Mouse (Mus musculus) hindbrain, embryonic 16.5 days (tissue): ENCODE results near the gene Ces1a. TPM values are rescaled to one million over a fixed set of nuclear protein-coding genes. Genes with fewer than 3 reads are reported as not detected.

ENCODE experiments used
- ATAC-seq: fragments of 200-750 bp; cut with Nextera tagmentation; 2 replicates; pipeline ENCODE4 v1.8.0; 2017; ENCODE audit warnings: moderate TSS enrichment, moderate library complexity
- H3K27ac ChIP-seq: fragments of 300-500 bp; sonication (generic); 2 replicates; pipeline ENCODE4 v1.5.1; 2014; ENCODE audit warnings: low read depth, mild to moderate bottlenecking, control low read depth, low read length, moderate library complexity
- H3K27me3 ChIP-seq: fragments of 300-500 bp; sonication (generic); replicated peaks from 2 replicates; pipeline ENCODE4 v1.6.1; 2014; ENCODE audit warnings: low read length; ENCODE audit not compliant: control insufficient read depth, insufficient read depth
- H3K36me3 ChIP-seq: fragments of 300-500 bp; sonication (generic); 2 replicates; pipeline ENCODE4 v1.6.1; 2014; ENCODE audit warnings: mild to moderate bottlenecking, low read length, moderate library complexity, mixed read lengths; ENCODE audit not compliant: control insufficient read depth, insufficient read depth
- H3K4me1 ChIP-seq: fragments of 300-500 bp; sonication (generic); 2 replicates; pipeline ENCODE4 v1.6.1; 2014; ENCODE audit warnings: low read depth, low read length; ENCODE audit not compliant: control insufficient read depth, insufficient read depth
- H3K4me2 ChIP-seq: fragments of 300-500 bp; sonication (generic); 2 replicates; pipeline ENCODE4 v1.6.1; 2014; ENCODE audit warnings: mild to moderate bottlenecking, low read length, control low read depth, moderate library complexity
- H3K4me3 ChIP-seq: fragments of 300-500 bp; sonication (generic); 2 replicates; pipeline ENCODE4 v1.5.1; 2014; ENCODE audit warnings: mild to moderate bottlenecking, low read length, control low read depth, moderate library complexity
- H3K9ac ChIP-seq: fragments of 300-500 bp; sonication (generic); 2 replicates; pipeline ENCODE4 v1.6.1; 2014; ENCODE audit warnings: low read depth, mild to moderate bottlenecking, control low read depth, low read length, moderate library complexity
- H3K9me3 ChIP-seq: fragments of 300-500 bp; sonication (generic); 2 replicates; pipeline ENCODE4 v1.6.1; 2014; ENCODE audit warnings: mild to moderate bottlenecking, low read length, moderate library complexity; ENCODE audit not compliant: control insufficient read depth
- WGBS: fragments of 180-500 bp; shearing (Covaris S2); extraction: QIAGEN DNeasy Blood & Tissue Kit; methylation state at CpG from one replicate; pipeline ENCODE4 v1.1.7; 2014; 5-methylcytosine and 5-hydroxymethylcytosine counted together
- polyA plus RNA-seq: library from polyadenylated mRNA; unstranded; fragments of >200 nt; fragmentation: Nextera tagmentation; extraction: Ambion mirVana; gene quantifications from 2 replicates; pipeline ENCODE4 v1.2.1, GENCODE M21; 2015

The Ces1a gene
- not detected in 2 replicates for polyA plus RNA-seq

DNA sequence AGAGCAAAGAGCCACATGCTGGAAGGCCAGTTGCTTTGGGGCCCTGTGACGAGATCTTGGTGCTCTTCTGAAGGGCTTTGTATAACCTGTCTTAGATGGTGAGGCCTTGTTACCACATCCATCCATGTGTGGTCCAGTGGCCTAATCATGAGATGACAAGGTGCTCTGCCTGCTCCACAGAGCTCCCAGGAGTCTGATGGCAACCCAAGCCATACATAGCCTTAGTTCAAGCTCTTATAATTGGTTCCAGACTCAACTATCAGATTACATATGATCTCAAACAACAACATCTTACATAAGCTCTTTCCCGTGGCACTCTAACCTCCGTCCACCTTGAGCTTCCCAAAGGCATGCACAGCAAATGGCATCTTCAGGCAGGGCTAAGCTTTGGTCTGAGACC lies at the start of gene Ces1a:
Gene Ces1a, minus strand, starts transcription at position 101 of the 400 bp plus-strand sequence.
- H3K4me2 ChIP-seq = no peak within 1 kb of the TSS
- no peak within 1 kb of the TSS for H3K4me3 ChIP-seq
- no peak within 1 kb of the TSS for H3K9ac ChIP-seq
- no peaks in the 10 kb centered on the region for H3K27me3 ChIP-seq
- H3K4me1 ChIP-seq = no peaks in the 10 kb centered on the region
- 89% methylated on average over 3 of the region's 3 CpGs for WGBS
- no peak within 1 kb of the TSS for H3K27ac ChIP-seq
- no peaks in the 10 kb centered on the region for H3K9me3 ChIP-seq
- no peak for ATAC-seq
- no peaks in the 10 kb centered on the region for H3K36me3 ChIP-seq

GRCm38 (mm10) chr8:93095376-93095775 lies 47.4 kb upstream of the Ces1a start:
- Histone ChIP-seq H3K4me1 (no peaks in the 10 kb centered on the region), H3K36me3 (no peaks in the 10 kb centered on the region), H3K4me3 (no peak overlapping the region), H3K27me3 (no peaks in the 10 kb centered on the region), H3K9ac (no peak overlapping the region), H3K4me2 (no peak overlapping the region), H3K9me3 (no peaks in the 10 kb centered on the region), H3K27ac (no peak overlapping the region)
- ATAC-seq = no peak

DNA sequence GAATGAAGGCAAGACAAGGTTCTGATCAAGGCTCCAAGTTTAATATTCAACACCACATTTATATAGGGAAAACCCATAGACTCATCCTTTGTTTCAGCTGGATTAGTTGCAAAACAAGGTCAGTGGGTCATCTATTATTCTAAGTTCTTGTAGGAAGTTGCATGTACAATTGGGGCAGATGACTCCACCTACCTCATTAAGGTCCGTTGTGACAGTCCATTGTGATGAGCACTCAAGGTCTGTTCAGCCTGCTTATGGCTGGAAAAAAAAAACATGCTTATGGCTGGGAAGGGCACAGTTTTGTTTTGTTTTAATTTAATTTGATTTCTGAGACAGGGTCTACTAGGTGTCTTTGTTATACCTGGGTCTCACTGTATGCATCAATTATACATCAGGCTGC lies 43.3 kb upstream of the Ces1a start:
- Histone ChIP-seq H3K9me3 (no peaks in the 10 kb centered on the region), H3K27ac (no peak overlapping the region), H3K9ac (no peak overlapping the region), H3K27me3 (no peaks in the 10 kb centered on the region), H3K36me3 (no peaks in the 10 kb centered on the region), H3K4me2 (no peak overlapping the region), H3K4me3 (no peak overlapping the region), H3K4me1 (no peaks in the 10 kb centered on the region)
- WGBS = 58% methylated on average over 1 of the region's 1 CpGs
- ATAC-seq = no peak

DNA sequence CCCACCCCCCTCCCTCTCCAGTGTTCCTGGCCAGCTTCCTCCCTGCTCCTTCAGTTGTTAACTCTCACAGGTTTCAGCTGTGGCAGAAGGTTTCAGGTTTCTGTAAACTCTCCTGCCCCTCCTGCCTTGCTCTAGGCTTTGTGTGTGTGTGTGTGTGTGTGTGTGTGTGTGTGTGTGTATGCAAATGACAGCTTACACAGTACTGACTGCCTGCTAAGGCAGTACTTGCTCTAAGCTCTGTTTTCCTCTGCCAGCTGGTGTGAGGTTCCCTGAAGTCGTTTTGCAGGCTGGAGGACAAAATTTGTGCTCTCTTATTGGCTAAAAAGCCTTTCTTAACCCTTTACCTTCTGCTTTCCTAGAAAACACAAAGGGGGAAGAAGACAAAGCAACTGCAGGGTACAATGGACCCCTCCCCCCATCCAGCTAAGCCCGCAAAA lies 40.7 kb upstream of the Ces1a start:
- WGBS = 2% methylated on average over 2 of the region's 2 CpGs
- Histone ChIP-seq H3K27ac (no peak overlapping the region), H3K4me1 (no peaks in the 10 kb centered on the region), H3K4me3 (no peak overlapping the region), H3K36me3 (no peaks in the 10 kb centered on the region), H3K9ac (no peak overlapping the region), H3K9me3 (no peaks in the 10 kb centered on the region), H3K4me2 (no peak overlapping the region), H3K27me3 (no peaks in the 10 kb centered on the region)
- no peak for ATAC-seq

DNA sequence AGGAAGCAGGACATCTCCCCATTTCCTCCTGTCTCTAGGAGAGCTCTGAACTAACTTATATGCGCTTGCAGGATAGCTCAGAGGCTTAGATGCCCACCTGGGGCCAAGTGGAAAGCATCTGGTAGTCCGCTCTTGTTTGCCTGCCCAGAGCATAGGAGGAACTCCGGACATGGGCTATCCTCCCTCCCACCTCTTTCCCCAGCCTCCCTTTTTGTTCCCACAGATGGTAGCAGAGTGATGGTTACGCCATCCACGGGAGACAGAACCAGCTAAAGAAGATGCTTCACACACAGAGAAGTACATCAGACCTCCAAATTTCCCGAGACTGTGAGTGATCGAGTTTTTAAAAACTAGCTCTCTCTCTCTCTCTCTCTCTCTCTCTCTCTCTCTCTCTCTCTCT lies 40.2 kb upstream of the Ces1a start:
- WGBS = 34% methylated on average over 7 of the region's 7 CpGs
- H3K9ac ChIP-seq = no peak overlapping the region
- no peak overlapping the region for H3K4me2 ChIP-seq
- H3K4me1 ChIP-seq = no peaks in the 10 kb centered on the region
- no peaks in the 10 kb centered on the region for H3K9me3 ChIP-seq
- H3K27me3 ChIP-seq = no peaks in the 10 kb centered on the region
- no peak overlapping the region for H3K4me3 ChIP-seq
- no peaks in the 10 kb centered on the region for H3K36me3 ChIP-seq
- H3K27ac ChIP-seq = no peak overlapping the region
- ATAC-seq = no peak

DNA sequence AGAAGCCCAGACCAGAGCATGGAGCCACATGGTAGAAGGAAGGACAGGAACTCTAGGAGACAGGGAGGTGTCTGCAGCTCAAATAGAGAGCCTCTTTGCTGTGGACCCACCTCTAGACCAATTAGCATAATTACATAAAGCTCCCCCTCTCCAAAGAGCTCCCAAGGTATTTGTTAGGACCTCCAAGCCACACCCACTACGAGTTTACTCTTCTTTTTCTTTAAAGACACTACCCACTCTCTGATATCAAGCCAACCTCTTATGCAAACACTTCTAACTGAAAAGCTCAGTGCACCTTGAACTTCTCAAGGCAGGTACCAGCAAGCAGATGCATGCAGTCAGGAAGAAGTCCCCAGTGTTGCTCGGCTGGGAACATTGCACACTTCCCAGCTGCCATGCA lies 31.9 kb upstream of the Ces1a start, which contains the start of gene Ces1b:
Gene Ces1b, minus strand, starts transcription at position 131 of the 400 bp plus-strand sequence.
- H3K9me3 ChIP-seq = no peaks in the 10 kb centered on the region
- H3K9ac ChIP-seq = no peak within 1 kb of the TSS
- no peaks in the 10 kb centered on the region for H3K4me1 ChIP-seq
- no peak within 1 kb of the TSS for H3K4me3 ChIP-seq
- WGBS = 80% methylated on average over 2 of the region's 2 CpGs
- H3K27me3 ChIP-seq = no peaks in the 10 kb centered on the region
- no peak within 1 kb of the TSS for H3K4me2 ChIP-seq
- H3K27ac ChIP-seq = no peak within 1 kb of the TSS
- ATAC-seq = no peak
- H3K36me3 ChIP-seq = no peaks in the 10 kb centered on the region

DNA sequence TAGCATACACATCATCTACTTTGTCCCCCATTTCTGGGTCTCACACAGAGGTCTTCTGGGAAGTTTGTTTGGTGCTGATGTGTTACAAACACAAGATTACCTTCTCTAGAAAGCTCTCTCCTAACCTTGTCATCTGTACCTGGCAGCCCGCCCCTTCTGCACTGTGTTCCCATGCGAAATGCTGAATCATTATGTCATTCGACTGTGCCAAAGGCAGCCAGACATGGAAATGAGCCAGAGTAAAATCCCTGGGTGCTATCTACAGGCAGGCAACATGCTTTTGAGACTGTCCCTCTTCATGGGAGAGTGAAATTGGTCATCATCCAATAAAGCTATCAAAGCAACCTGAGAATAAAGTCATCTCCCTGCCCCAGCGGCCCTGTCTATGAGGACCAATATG lies 27.3 kb upstream of the Ces1a start:
- H3K9ac ChIP-seq = no peak overlapping the region
- no peaks in the 10 kb centered on the region for H3K27me3 ChIP-seq
- H3K4me1 ChIP-seq = no peaks in the 10 kb centered on the region
- no peak overlapping the region for H3K4me2 ChIP-seq
- WGBS = 94% methylated on average over 4 of the region's 4 CpGs
- no peak for ATAC-seq
- H3K4me3 ChIP-seq = no peak overlapping the region
- no peaks in the 10 kb centered on the region for H3K9me3 ChIP-seq
- no peak overlapping the region for H3K27ac ChIP-seq
- no peaks in the 10 kb centered on the region for H3K36me3 ChIP-seq

GRCm38 (mm10) chr8:93063416-93064117 lies 15.6 kb upstream of the Ces1a start:
- Histone ChIP-seq H3K4me1 (no peaks in the 10 kb centered on the region), H3K4me3 (no peak overlapping the region), H3K36me3 (no peaks in the 10 kb centered on the region), H3K9ac (no peak overlapping the region), H3K4me2 (no peak overlapping the region), H3K9me3 (no peaks in the 10 kb centered on the region), H3K27ac (no peak overlapping the region), H3K27me3 (no peaks in the 10 kb centered on the region)
- 38% methylated on average over 3 of the region's 3 CpGs for WGBS
- no peak for ATAC-seq

DNA sequence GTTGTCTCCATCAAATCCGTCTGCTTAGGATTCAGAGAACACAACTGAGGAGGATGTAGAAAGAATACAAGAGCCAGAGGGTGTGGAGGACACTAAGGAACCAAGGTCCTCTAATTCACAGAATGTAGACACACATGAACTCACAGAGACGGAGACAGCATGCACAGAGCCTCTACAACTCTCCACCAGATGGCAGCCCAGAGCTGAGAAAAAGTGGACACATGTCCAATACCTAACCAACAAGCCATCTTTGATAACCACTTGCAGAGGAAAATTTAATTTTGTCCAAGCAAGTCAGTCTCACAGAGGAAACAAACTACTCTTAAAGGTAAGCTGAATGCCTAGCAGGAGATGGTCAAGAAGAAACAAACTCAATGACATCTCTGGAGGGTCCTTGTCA lies 11.2 kb upstream of the Ces1a start:
- H3K4me1 ChIP-seq = no peaks in the 10 kb centered on the region

More for the DNA sequence above, 11.2 kb upstream of the Ces1a start:
- H3K9me3 ChIP-seq = no peaks in the 10 kb centered on the region
- H3K4me3 ChIP-seq = no peak overlapping the region
- no peaks in the 10 kb centered on the region for H3K27me3 ChIP-seq
- 0 out of 2 replicates have a peak, but pooled peaks have one; percentile 58 for ATAC-seq
- H3K36me3 ChIP-seq = no peaks in the 10 kb centered on the region
- no peak overlapping the region for H3K4me2 ChIP-seq
- H3K27ac ChIP-seq = no peak overlapping the region
- whole genome bisulfite sequencing = 20% methylated on average over 2 of the region's 2 CpGs
- no peak overlapping the region for H3K9ac ChIP-seq
